In genomic region chr9:12946088-12946487, GRCm38 (mm10) we compare ENCODE assay signal across 17 mouse cellular contexts.
"Had no signal": no experiment of that assay in that cellular context is flagged by ENCODE, and none has a peak within 500 bp of the region (broad histone marks: within the 10 kb centered on the region; RNA-seq: fewer than 3 reads in every experiment).

No protein-coding gene starts in this region.

- H3K27me3 ChIP-seq: limb, embryonic 12.5 days; liver, embryonic 13.5 days; lung, embryonic 15.5 days; megakaryocyte, embryonic 14.5 days had no signal

- ATAC-seq: liver, postnatal 0 days; midbrain, embryonic 16.5 days had no signal

- H3K9ac ChIP-seq: limb, embryonic 12.5 days; liver, embryonic 13.5 days; liver, postnatal 0 days; lung, embryonic 15.5 days had no signal

- DNase-seq: kidney, postnatal 36 days; layer of hippocampus, adult 9-11 months; layer of hippocampus, postnatal 36 days; liver; liver, embryonic 13.5 days; liver, postnatal 0 days; lung, postnatal 14 days; right cerebral cortex, adult 18-20 months; thymus, adult 18-20 months; thymus, postnatal 25 days had no signal

- H3K36me3 ChIP-seq: limb, embryonic 12.5 days; liver, embryonic 13.5 days; lung, embryonic 15.5 days had no signal

- H3K27ac ChIP-seq: kidney, postnatal 0 days; limb, embryonic 12.5 days; liver, embryonic 13.5 days; lung, embryonic 15.5 days; macrophage had no signal

- H3K4me3 ChIP-seq: limb, embryonic 12.5 days; liver, embryonic 13.5 days; lung, embryonic 15.5 days; megakaryocyte, embryonic 14.5 days had no signal

- H3K4me2 ChIP-seq: limb, embryonic 12.5 days; liver, embryonic 13.5 days; lung, embryonic 15.5 days; midbrain, embryonic 11.5 days had no signal

- H3K4me1 ChIP-seq: limb, embryonic 12.5 days; liver, embryonic 13.5 days; lung, embryonic 15.5 days; megakaryocyte, embryonic 14.5 days had no signal

- H3K9me3 ChIP-seq: limb, embryonic 12.5 days; liver, embryonic 13.5 days; lung, embryonic 15.5 days; megakaryocyte, embryonic 14.5 days had no signal
